Mouse (Mus musculus) kidney, adult 9 months (tissue): ENCODE measurements at regions not wholly inside any gene's neighbourhood (a gene's known extent, or its start where the extent isn't known, plus 50 kb on each side); places are given as distances from the start of the nearest gene placed in this dataset.

Source experiments
- DNase-seq: peaks from one replicate; pipeline ENCODE4 v3.0.0; 2022

- DNase-seq, result no peak
Observed at GRCm38 (mm10) chr7:36945024-36945815, 247.3 kb downstream of the Tshz3 start.

- DNase-seq, result no peak
Observed at GRCm38 (mm10) chr7:36949511-36949910, 251.6 kb downstream of the Tshz3 start.

- no peak for DNase-seq
Observed at GRCm38 (mm10) chr7:36955376-36955775, 257.5 kb downstream of the Tshz3 start.

GRCm38 (mm10) chr7:36958255-36958654 lies 260.3 kb downstream of the Tshz3 start:
- no peak for DNase-seq

GRCm38 (mm10) chr7:36971772-36972171 lies 273.9 kb downstream of the Tshz3 start:
- DNase-seq, result no peak

- DNase-seq, result no peak
Observed at GRCm38 (mm10) chr7:36973654-36974320, 275.9 kb downstream of the Tshz3 start.

GRCm38 (mm10) chr7:36974573-36974972 lies 276.7 kb downstream of the Tshz3 start:
- DNase-seq, result peak; percentile 5

- no peak for DNase-seq
Observed at GRCm38 (mm10) chr7:36975475-36975874, 277.6 kb downstream of the Tshz3 start.

GRCm38 (mm10) chr7:36977819-36978218 lies 279.9 kb downstream of the Tshz3 start:
- DNase-seq, result no peak

- no peak for DNase-seq
Observed at GRCm38 (mm10) chr7:36989380-36989779, 291.5 kb downstream of the Tshz3 start.

- DNase-seq, result peak; percentile 14
Observed at GRCm38 (mm10) chr7:37004601-37005000, 306.7 kb downstream of the Tshz3 start.

GRCm38 (mm10) chr7:37005701-37006100 lies 307.8 kb downstream of the Tshz3 start:
- no peak for DNase-seq

GRCm38 (mm10) chr7:37006921-37007320 lies 309.0 kb downstream of the Tshz3 start:
- no peak for DNase-seq

- DNase-seq, result peak; percentile 42
Observed at GRCm38 (mm10) chr7:37011180-37011754, 313.3 kb downstream of the Tshz3 start.

GRCm38 (mm10) chr7:37020078-37020477 lies 322.2 kb downstream of the Tshz3 start:
- DNase-seq, result no peak

- DNase-seq, result no peak
Observed at GRCm38 (mm10) chr7:37024501-37025025, 326.6 kb downstream of the Tshz3 start.

- no peak for DNase-seq
Observed at GRCm38 (mm10) chr7:37064582-37065458, 366.9 kb downstream of the Tshz3 start.

- no peak for DNase-seq
Observed at GRCm38 (mm10) chr7:37077698-37078097, 379.8 kb downstream of the Tshz3 start.

GRCm38 (mm10) chr7:37078140-37078539 lies 380.2 kb downstream of the Tshz3 start:
- no peak for DNase-seq

- DNase-seq, result no peak
Observed at GRCm38 (mm10) chr7:37089726-37090125, 391.8 kb downstream of the Tshz3 start.

GRCm38 (mm10) chr7:37092572-37092971 lies 394.7 kb downstream of the Tshz3 start:
- no peak for DNase-seq

GRCm38 (mm10) chr7:37093721-37094120 lies 395.8 kb downstream of the Tshz3 start:
- no peak for DNase-seq

- DNase-seq, result no peak
Observed at GRCm38 (mm10) chr7:37095839-37096238, 397.9 kb downstream of the Tshz3 start.
